Mouse (Mus musculus): ENCODE measurements at regions not wholly inside any gene's neighbourhood (a gene's known extent, or its start where the extent isn't known, plus 50 kb on each side); places are given as distances from the start of the nearest gene placed in this dataset.

- Histone ChIP-seq H3K9me3 (replicated peaks; ENCODE audit: control insufficient read depth, insufficient read depth, low read length, poor library complexity, severe bottlenecking) (0 out of 2 replicates have a peak, but pooled peaks cover 6% of the 10 kb centered on the region), H3K4me1 (ENCODE audit: control insufficient read depth, insufficient read depth, low read length) (no peaks in the 10 kb centered on the region), H3K4me3 (ENCODE audit: low read depth, low read length) (no peak overlapping the region), H3K27me3 (ENCODE audit: control insufficient read depth, insufficient read depth, low read length, poor library complexity, severe bottlenecking) (no peaks in the 10 kb centered on the region), H3K36me3 (ENCODE audit: control insufficient read depth, insufficient read depth, low read length, poor library complexity, severe bottlenecking) (no peaks in the 10 kb centered on the region), H3K27ac (ENCODE audit: insufficient read depth, low read length) (no peak overlapping the region), H3K9ac (ENCODE audit: low read depth, poor library complexity, severe bottlenecking) (no peak overlapping the region)
- TF ChIP-seq CTCF (IDR thresholded peaks at IDR 0.05; ENCODE audit: low read depth, low read length) (no peak), EP300 (IDR thresholded peaks at IDR 0.05; ENCODE audit: insufficient read depth, low read depth, low read length) (no peak), POLR2A (IDR thresholded peaks at IDR 0.05; ENCODE audit: insufficient read depth, low read length) (no peak)
These were observed 348.5 kb upstream of the Adgrl2 start for GRCm38 (mm10) chr3:149338684-149339373.

GRCm38 (mm10) chr3:149335259-149335658 is 344.9 kb upstream of the Adgrl2 start:
- H3K4me3 ChIP-seq (ENCODE audit: low read depth, low read length) = no peak overlapping the region
- H3K4me1 ChIP-seq (ENCODE audit: control insufficient read depth, insufficient read depth, low read length) = peaks cover 1% of the 10 kb centered on the region
- H3K9ac ChIP-seq (ENCODE audit: low read depth, poor library complexity, severe bottlenecking) = no peak overlapping the region
- no peaks in the 10 kb centered on the region for H3K36me3 ChIP-seq (ENCODE audit: control insufficient read depth, insufficient read depth, low read length, poor library complexity, severe bottlenecking)
- TF ChIP-seq EP300 (IDR thresholded peaks at IDR 0.05; ENCODE audit: insufficient read depth, low read depth, low read length) (no peak), CTCF (IDR thresholded peaks at IDR 0.05; ENCODE audit: low read depth, low read length) (no peak), POLR2A (IDR thresholded peaks at IDR 0.05; ENCODE audit: insufficient read depth, low read length) (no peak)
- H3K9me3 ChIP-seq (replicated peaks; ENCODE audit: control insufficient read depth, insufficient read depth, low read length, poor library complexity, severe bottlenecking) = 0 out of 2 replicates have a peak, but pooled peaks cover 6% of the 10 kb centered on the region
- H3K27me3 ChIP-seq (ENCODE audit: control insufficient read depth, insufficient read depth, low read length, poor library complexity, severe bottlenecking) = no peaks in the 10 kb centered on the region
- no peak overlapping the region for H3K27ac ChIP-seq (ENCODE audit: insufficient read depth, low read length)

DNA sequence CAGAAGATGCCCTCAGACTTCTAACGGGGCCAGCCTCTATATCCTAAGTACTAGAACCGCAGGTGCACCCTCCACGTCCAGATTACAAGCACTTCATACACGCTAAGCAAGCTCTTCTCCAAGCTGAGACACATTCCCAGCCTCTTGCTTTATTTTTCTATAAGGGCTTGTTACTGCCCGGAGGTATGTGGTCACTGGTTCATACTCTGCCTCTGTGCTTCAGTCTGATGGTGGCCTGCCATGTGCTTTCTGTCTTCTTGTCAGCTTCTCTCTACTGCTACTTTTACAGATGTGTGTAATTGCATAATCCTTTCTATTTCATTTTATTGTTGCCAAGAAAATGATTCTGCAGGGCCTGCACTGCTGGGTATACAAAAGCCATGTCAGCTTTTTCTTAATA is 343.3 kb upstream of the Adgrl2 start:
- Histone ChIP-seq H3K27ac (ENCODE audit: insufficient read depth, low read length) (no peak overlapping the region), H3K4me1 (ENCODE audit: control insufficient read depth, insufficient read depth, low read length) (peaks cover 6% of the 10 kb centered on the region), H3K4me3 (ENCODE audit: low read depth, low read length) (no peak overlapping the region), H3K9ac (ENCODE audit: low read depth, poor library complexity, severe bottlenecking) (no peak overlapping the region), H3K9me3 (replicated peaks; ENCODE audit: control insufficient read depth, insufficient read depth, low read length, poor library complexity, severe bottlenecking) (0 out of 2 replicates have a peak, but pooled peaks cover 6% of the 10 kb centered on the region), H3K36me3 (ENCODE audit: control insufficient read depth, insufficient read depth, low read length, poor library complexity, severe bottlenecking) (no peaks in the 10 kb centered on the region), H3K27me3 (ENCODE audit: control insufficient read depth, insufficient read depth, low read length, poor library complexity, severe bottlenecking) (no peaks in the 10 kb centered on the region)
- no peak for TF ChIP-seq EP300 (IDR thresholded peaks at IDR 0.05; ENCODE audit: insufficient read depth, low read depth, low read length)
- no peak for TF ChIP-seq POLR2A (IDR thresholded peaks at IDR 0.05; ENCODE audit: insufficient read depth, low read length)
- TF ChIP-seq CTCF (IDR thresholded peaks at IDR 0.05; ENCODE audit: low read depth, low read length) = no peak

DNA sequence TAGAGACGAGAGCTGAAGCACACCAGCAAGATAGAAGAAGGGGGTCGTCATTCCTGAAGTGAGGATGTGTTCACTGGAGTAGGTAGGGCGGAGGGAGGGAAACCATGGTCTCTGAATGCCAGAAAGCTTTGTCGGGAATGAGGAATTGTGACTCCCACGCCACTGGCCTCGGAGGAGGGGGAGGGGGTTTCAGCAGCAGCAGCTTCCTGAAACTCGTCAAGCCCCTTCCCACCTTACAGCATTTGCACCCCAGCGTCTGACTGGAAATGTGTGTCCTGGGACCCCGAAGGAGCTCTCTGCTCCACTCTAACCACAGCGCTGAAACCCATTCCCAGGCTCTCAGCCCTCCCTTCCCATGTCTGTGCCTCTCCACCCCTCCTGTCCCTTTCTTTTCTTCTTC is 342.8 kb upstream of the Adgrl2 start:
- Histone ChIP-seq H3K36me3 (ENCODE audit: control insufficient read depth, insufficient read depth, low read length, poor library complexity, severe bottlenecking) (no peaks in the 10 kb centered on the region), H3K4me3 (ENCODE audit: low read depth, low read length) (no peak overlapping the region), H3K27me3 (ENCODE audit: control insufficient read depth, insufficient read depth, low read length, poor library complexity, severe bottlenecking) (no peaks in the 10 kb centered on the region), H3K9ac (ENCODE audit: low read depth, poor library complexity, severe bottlenecking) (no peak overlapping the region), H3K9me3 (replicated peaks; ENCODE audit: control insufficient read depth, insufficient read depth, low read length, poor library complexity, severe bottlenecking) (0 out of 2 replicates have a peak, but pooled peaks cover 6% of the 10 kb centered on the region), H3K27ac (ENCODE audit: insufficient read depth, low read length) (no peak overlapping the region), H3K4me1 (ENCODE audit: control insufficient read depth, insufficient read depth, low read length) (peaks cover 6% of the 10 kb centered on the region)
- no peak for TF ChIP-seq POLR2A (IDR thresholded peaks at IDR 0.05; ENCODE audit: insufficient read depth, low read length)
- TF ChIP-seq CTCF (IDR thresholded peaks at IDR 0.05; ENCODE audit: low read depth, low read length) = no peak
- TF ChIP-seq EP300 (IDR thresholded peaks at IDR 0.05; ENCODE audit: insufficient read depth, low read depth, low read length) = no peak

GRCm38 (mm10) chr3:149332105-149332504 is 341.8 kb upstream of the Adgrl2 start:
- 0 out of 2 replicates have a peak, but pooled peaks cover 6% of the 10 kb centered on the region for H3K9me3 ChIP-seq (replicated peaks; ENCODE audit: control insufficient read depth, insufficient read depth, low read length, poor library complexity, severe bottlenecking)
- H3K4me1 ChIP-seq (ENCODE audit: control insufficient read depth, insufficient read depth, low read length) = peaks cover 6% of the 10 kb centered on the region
- no peaks in the 10 kb centered on the region for H3K27me3 ChIP-seq (ENCODE audit: control insufficient read depth, insufficient read depth, low read length, poor library complexity, severe bottlenecking)
- no peaks in the 10 kb centered on the region for H3K36me3 ChIP-seq (ENCODE audit: control insufficient read depth, insufficient read depth, low read length, poor library complexity, severe bottlenecking)
- H3K27ac ChIP-seq (ENCODE audit: insufficient read depth, low read length) = no peak overlapping the region
- TF ChIP-seq EP300 (IDR thresholded peaks at IDR 0.05; ENCODE audit: insufficient read depth, low read depth, low read length) (no peak), CTCF (IDR thresholded peaks at IDR 0.05; ENCODE audit: low read depth, low read length) (no peak), POLR2A (IDR thresholded peaks at IDR 0.05; ENCODE audit: insufficient read depth, low read length) (no peak)
- H3K9ac ChIP-seq (ENCODE audit: low read depth, poor library complexity, severe bottlenecking) = no peak overlapping the region
- H3K4me3 ChIP-seq (ENCODE audit: low read depth, low read length) = no peak overlapping the region

GRCm38 (mm10) chr3:149331251-149331960 is 341.1 kb upstream of the Adgrl2 start:
- Histone ChIP-seq H3K9ac (ENCODE audit: low read depth, poor library complexity, severe bottlenecking) (no peak overlapping the region), H3K9me3 (replicated peaks; ENCODE audit: control insufficient read depth, insufficient read depth, low read length, poor library complexity, severe bottlenecking) (0 out of 2 replicates have a peak, but pooled peaks cover 1% of the 10 kb centered on the region), H3K36me3 (ENCODE audit: control insufficient read depth, insufficient read depth, low read length, poor library complexity, severe bottlenecking) (no peaks in the 10 kb centered on the region), H3K27ac (ENCODE audit: insufficient read depth, low read length) (no peak overlapping the region), H3K4me3 (ENCODE audit: low read depth, low read length) (no peak overlapping the region), H3K27me3 (ENCODE audit: control insufficient read depth, insufficient read depth, low read length, poor library complexity, severe bottlenecking) (no peaks in the 10 kb centered on the region), H3K4me1 (ENCODE audit: control insufficient read depth, insufficient read depth, low read length) (peaks cover 6% of the 10 kb centered on the region)
- TF ChIP-seq POLR2A (IDR thresholded peaks at IDR 0.05; ENCODE audit: insufficient read depth, low read length) (no peak), EP300 (IDR thresholded peaks at IDR 0.05; ENCODE audit: insufficient read depth, low read depth, low read length) (no peak), CTCF (IDR thresholded peaks at IDR 0.05; ENCODE audit: low read depth, low read length) (no peak)
